Mouse (Mus musculus) heart, postnatal 36 days (tissue): ENCODE measurements around the gene Nrxn2. TPM values are rescaled to one million over a fixed set of nuclear protein-coding genes. Genes with fewer than 3 reads are reported as not detected.

Experiments used
- DNase-seq, 2 experiments: peaks; one replicate each; pipeline ENCODE4 v3.0.0; 2021 to 2022
- intact Hi-C: fragments of 180-260 bp; cut with DNase I; formaldehyde crosslinking; loops from one replicate; pipeline ENCODE4 v1.15.1; 2025
- total RNA-seq, 2 experiments: library from RNA; stranded (reverse); gene quantifications; 2 replicates each; pipeline ENCODE4 v1.2.3; 2021

Nrxn2 gene
- total RNA-seq = 1 to 10 TPM; 3.9 to 4.5 TPM

DNA sequence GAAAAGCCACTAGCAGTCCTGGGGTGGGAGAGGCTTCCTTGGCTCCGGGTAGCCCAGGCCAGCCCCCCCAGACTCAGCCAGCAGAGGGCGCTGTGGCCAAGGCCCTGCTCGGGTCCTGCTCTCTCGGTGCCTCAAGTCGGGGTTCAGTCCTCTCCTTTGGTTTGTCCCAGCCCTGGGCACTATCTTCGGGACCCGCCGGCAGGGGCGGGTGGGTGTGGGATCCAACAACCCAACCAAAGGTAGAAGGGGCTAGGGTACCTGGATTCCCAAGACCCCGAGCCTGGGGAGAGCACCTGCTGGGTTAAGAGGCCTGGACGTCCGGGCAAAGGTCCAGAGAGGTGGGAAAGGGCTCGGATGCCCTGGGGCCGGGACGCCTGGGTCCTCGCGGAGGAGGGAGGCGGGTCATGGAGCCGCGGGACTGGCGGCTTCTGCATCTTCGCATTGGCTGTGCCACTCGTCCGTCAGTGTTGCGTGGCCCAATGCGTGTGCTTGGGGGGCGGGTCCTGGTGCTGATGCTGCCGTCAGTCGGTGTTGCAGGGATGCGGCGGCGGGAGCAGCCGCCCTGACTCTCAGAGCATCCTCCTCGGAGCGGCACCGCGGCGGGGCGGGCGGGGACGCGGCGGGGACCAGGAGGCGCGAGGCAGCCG lies at the start of gene Nrxn2:
Gene Nrxn2 (plus strand): TSS at position 499 of the 647 bp plus-strand sequence.
- intact Hi-C loops = loop anchor here (1.0 kb wide), 1 partner anchor 34 kb away; no protein-coding TSS in a partner anchor
- DNase-seq = peak; percentile 85 to 87

DNA sequence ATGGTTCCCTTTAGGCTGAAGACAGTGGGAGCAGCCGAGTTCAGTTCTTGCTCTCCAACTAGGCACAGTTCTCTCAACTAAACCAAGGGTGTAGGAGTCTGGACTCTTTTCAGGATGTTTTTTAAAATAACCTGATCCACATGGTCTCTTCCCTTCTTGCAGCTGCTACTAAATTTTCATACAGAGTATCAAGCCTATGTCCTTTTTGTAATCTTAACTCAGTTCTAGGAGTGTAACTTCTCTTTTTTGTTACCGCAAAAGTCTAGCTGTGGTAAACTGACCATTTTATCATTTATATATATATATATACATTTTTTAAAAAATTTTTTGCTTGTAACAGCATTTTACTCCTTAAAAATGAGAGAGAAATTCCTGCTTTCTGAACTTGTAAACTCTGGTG lies 48.4 kb upstream of the Nrxn2 start:
- intact Hi-C loops = no loop called here
- no peak for DNase-seq

GRCm38 (mm10) chr19:6372433-6372832 lies 46.1 kb upstream of the Nrxn2 start:
- DNase-seq = no peak
- intact Hi-C loops = no loop called here

GRCm38 (mm10) chr19:6373539-6374400 lies 44.8 kb upstream of the Nrxn2 start:
- peak; percentile 85 to 91 for DNase-seq
- intact Hi-C loops = loop anchor here (1.0 to 2.0 kb wide), 2 partner anchors 25 to 79 kb away; partner anchors contain the start of gene Rasgrp2

- no peak for DNase-seq
- intact Hi-C loops = loop anchor here (2.0 kb wide), 1 partner anchor 24 kb away; the partner anchor contains the start of gene Rasgrp2
Measured at GRCm38 (mm10) chr19:6374571-6374970, 44.0 kb upstream of the Nrxn2 start.

DNA sequence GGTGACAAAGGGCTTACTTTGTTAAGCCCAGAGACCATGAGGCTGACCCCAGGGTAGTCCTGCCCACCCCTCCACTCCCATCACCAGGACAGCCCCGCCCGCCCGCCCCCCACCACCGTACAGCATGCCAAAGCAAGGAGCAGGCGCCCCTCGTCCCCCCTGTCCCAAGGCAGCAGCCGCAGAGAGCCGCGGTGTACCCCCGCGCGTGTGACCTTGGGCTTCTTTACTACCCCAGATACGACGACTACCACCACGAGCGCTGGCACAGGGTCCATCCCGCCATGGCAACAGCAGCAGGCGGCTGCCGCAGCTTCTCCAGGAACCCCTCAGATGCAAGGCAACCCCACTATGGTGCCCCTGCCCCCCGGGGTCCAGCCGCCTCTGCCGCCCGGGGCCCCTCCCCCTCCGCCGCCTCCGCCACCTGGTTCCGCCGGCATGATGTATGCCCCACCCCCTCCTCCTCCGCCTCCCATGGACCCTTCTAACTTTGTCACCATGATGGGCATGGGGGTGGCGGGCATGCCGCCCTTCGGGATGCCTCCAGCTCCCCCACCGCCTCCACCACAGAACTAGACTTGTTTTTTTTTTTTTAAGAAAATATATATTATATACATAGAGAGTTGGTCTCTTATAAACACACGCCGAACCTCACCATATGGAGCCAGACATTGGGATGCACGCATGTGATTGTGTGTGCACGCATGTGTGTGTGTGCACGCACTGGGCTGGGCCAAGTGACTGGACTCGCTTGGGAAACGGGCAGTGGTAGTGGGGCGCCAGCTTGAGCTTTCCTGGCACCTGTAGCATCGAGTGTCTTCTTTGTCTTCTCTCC lies 42.9 kb upstream of the Nrxn2 start:
- DNase-seq = no peak
- intact Hi-C loops = loop anchor here (2.0 kb wide), 1 partner anchor 23 kb away; the partner anchor contains the start of gene Rasgrp2

- peak; percentile 56 to 70 for DNase-seq
- intact Hi-C loops = no loop called here
Measured at GRCm38 (mm10) chr19:6376255-6376564, 42.3 kb upstream of the Nrxn2 start.

DNA sequence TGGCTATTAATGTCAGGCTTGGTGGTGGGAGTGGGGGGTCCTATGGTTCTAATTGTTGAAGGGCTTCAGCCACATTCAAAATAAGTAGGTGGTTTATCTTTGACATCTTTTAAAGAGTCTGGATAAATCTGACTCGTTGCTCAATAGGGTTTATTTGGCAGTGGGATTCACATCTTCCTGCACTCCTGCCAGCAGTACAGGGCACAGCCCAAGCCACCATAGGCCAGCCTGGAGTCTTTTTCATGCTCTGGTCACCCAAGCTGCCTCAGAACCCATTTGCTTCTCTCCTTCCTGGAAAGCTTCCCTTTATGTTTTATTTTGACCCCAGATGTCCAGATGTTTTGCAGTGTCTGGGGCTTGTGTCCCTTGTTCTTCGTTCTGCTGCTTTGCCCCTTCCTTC lies 41.9 kb upstream of the Nrxn2 start:
- DNase-seq = no peak
- intact Hi-C loops = no loop called here

DNA sequence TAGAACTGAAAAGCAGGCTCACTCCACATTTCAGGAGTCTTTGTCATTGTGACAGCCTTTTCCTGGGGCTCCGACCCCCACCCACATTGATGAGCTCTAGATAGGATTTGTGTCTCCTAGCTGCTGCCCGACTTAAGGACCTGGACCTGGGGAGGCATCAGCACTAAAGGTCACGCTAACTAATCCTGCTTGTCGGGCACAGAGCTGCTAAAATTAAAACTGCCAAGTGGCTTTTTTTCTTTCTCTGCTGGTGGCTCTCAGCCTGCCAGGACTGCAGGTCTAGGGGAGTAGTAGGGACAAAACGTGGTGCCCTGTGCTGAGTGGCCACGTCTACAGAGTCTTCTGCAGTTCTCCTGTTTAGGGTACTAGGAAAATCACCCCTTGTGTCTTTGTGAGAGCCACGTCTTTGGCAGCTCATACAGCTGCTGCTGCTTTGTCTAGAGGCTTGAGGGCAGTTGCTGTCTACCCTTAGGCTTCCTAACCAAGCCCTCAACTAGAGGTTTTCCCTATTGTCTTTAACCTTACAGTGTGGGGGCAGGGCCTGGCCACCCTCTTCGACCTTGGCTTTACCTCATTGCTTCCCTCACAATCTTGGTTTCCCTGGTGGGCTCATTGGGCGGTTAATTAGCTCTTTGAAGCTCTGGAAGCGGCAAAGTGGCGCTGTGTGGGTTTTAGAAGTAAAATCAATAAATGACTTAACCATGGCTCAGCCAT lies 41.0 kb upstream of the Nrxn2 start:
- DNase-seq = no peak

DNA sequence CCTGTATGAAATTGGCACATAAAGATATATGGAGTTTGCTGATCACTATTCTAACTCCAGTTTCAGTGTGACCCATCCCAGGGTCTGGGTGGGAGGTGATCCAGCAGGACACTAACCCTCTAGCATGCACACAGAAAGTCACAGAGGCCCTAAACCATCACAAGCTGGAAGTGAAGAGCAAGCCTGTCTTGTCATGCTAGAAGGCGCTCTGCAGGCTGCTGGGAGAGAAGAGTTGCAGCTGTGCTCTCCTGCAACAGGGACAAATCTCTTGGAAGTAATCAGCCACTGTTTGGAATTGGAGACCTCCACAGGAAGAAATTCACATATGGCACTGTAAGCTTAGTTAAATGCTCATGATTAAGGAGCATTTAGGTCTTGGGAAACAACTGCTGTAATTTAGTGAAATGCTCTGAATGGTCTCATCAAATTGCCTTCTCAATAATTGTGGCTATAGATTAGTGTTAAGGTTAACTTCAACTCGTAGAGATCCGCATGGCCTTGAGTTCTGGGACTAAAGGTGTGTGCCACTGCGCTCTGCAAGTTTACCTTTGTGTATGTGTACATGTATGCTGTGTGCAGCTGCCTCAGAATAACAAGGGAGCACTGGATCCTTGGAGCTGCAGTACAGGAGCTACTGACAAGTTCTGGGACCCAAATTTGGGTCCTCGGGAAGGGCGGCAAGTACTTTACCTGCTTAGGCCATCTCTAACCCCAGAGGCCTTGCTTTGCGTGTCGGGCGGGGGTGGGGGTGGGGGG lies 37.9 kb upstream of the Nrxn2 start:
- intact Hi-C loops = no loop called here
- DNase-seq = no peak

More for the DNA sequence above, 41.0 kb upstream of the Nrxn2 start:
- intact Hi-C loops = no loop called here

DNA sequence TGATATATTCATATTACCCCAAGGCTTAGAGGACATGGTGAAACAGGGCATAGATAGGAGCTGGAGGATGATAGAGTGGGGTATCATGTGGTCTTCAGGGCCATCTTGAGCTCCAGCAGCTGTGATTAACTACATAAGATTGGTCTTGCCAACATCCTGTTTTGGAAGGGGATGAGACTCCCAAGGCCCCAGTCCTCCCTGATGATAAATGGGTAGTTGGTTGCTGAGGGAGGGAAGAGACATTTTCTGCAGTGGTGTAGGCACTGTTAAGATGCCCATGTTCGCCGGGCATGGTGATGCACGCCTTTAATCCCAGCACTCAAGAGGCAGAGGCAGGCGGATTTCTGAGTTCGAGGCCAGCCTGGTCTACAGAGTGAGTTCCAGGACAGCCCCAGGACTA lies 37.3 kb upstream of the Nrxn2 start:
- intact Hi-C loops = no loop called here
- no peak for DNase-seq

DNA sequence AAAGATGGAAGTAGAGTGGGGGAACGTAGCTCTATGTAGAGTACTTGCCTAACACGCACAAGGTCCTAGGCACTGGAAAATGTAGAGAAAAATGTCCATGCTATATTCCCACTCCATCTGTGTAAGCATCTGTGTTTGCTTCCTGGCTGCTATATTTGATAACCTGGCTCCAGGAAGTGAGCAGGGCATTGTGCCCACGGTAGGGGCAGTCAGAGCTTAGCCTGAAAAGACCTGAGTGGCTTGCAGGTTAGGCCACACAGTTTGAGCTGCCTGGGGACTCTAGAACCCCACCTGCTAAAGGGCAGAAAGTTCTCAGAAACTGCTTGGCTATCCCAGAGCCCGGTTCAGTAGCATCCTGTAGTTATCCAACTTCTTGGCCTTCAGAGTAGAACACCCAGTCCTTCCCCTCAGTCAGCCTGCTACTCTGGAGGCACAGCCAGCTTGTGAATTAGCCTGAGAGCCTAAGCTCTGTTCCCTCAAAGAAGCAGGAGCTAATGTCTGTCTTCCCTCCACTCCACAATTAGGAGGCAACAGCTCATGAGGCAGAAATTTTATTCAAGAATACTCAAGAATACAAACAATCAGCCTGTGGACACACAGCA lies 36.1 kb upstream of the Nrxn2 start:
- intact Hi-C loops = no loop called here
- no peak for DNase-seq

DNA sequence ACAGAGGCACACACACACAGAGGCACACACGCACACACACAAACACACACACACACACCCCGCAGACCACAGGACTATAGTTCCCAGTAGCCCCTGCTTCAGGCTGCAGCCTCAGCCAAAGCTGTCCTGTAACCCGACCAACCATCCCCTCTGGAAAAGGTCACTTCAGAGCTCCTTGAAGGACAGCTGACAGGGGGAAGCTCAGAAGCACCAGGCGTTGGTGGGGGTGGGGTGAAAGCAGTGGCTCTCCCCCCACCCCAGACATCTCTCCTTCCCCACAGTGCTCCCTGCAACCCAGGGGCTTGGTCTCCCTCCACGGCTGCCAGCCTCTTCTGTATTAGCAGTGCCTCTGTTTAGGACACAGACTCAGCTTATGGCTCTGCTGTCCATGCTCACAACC lies 35.1 kb upstream of the Nrxn2 start:
- DNase-seq = no peak
- intact Hi-C loops = no loop called here

GRCm38 (mm10) chr19:6384128-6384527 lies 34.4 kb upstream of the Nrxn2 start, which contains the start of gene Pygm:
Pygm (plus strand) TSS chr19:6384399.
- peak; percentile 88 to 89 for DNase-seq
- intact Hi-C loops = no loop called here

GRCm38 (mm10) chr19:6384954-6385353 lies 33.6 kb upstream of the Nrxn2 start:
- intact Hi-C loops = no loop called here
- peak in 1 of 2 experiments; percentile 56 for DNase-seq

- intact Hi-C loops = no loop called here
Measured at GRCm38 (mm10) chr19:6385419-6385818, 33.1 kb upstream of the Nrxn2 start.

DNA sequence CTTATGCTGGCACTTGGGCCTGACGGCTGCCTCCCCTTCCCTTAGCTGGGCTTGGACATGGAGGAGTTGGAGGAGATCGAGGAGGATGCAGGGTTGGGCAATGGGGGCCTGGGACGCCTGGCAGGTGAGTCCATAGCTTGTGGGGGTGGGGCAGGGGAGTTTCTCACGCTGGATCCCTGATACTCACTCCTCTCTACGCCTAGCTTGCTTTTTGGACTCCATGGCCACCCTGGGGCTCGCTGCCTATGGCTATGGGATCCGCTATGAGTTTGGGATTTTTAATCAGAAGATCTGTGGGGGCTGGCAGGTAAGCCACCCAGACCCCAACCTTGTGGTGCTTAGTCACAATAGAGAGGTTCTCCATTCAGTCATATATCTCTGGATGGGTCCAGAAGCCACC lies 32.7 kb upstream of the Nrxn2 start:
- intact Hi-C loops = no loop called here
- no peak for DNase-seq

More at GRCm38 (mm10) chr19:6385419-6385818, 33.1 kb upstream of the Nrxn2 start:
- DNase-seq = no peak

- DNase-seq = no peak
- intact Hi-C loops = no loop called here
Measured at GRCm38 (mm10) chr19:6386234-6386633, 32.3 kb upstream of the Nrxn2 start.

- intact Hi-C loops = no loop called here
- DNase-seq = peak; percentile 34 to 52
Measured at GRCm38 (mm10) chr19:6388006-6388405, 30.5 kb upstream of the Nrxn2 start.
